Mouse (Mus musculus): Measurements from ENCODE around the gene Dhrs7.

- TF ChIP-seq CTCF (IDR thresholded peaks at IDR 0.05; ENCODE audit: extremely low read depth, insufficient read length, insufficient replicate concordance, low read depth, low read length) = no peak
- no peak for TF ChIP-seq POLR2A (IDR thresholded peaks at IDR 0.05; ENCODE audit: low read depth, low read length)
Observed at GRCm38 (mm10) chr12:72682511-72683282, 18.0 kb upstream of the Dhrs7 start.
